ENCODE assay signal across 12 mouse cellular contexts in genomic region chr2:146278381-146278780, GRCm38 (mm10). TPM values are rescaled to one million over a fixed set of nuclear protein-coding genes. Genes with fewer than 3 reads are reported as not detected.
A peak's percentile ranks its signal among the peaks of the same experiment; 100 is the strongest.
DNase-seq lines count a peak whose midpoint lies in the region; ATAC-seq lines count a peak whose summit lies in the region.
"Had no signal": no experiment of that assay in that cellular context is flagged by ENCODE, and none has a peak within 500 bp of the region (broad histone marks: within the 10 kb centered on the region; RNA-seq: fewer than 3 reads in every experiment).

No protein-coding gene starts in this region.

- H3K4me1 ChIP-seq in hindbrain, embryonic 12.5 days = peaks cover 29% of the 10 kb centered on the region
- peaks cover 10% of the 10 kb centered on the region; the same call in 1 of the 2 replicates for H3K4me1 ChIP-seq in hindbrain, embryonic 11.5 days (replicated peaks; ENCODE audit: control insufficient read depth, insufficient read depth, low read length)
- H3K4me1 ChIP-seq in forebrain, embryonic 16.5 days (replicated peaks; ENCODE audit: control insufficient read depth, insufficient read depth, low read length) = peaks cover 31% of the 10 kb centered on the region
- H3K4me1 ChIP-seq in midbrain, embryonic 13.5 days (replicated peaks) = peaks cover 41% of the 10 kb centered on the region

- no peak overlapping the region for H3K4me2 ChIP-seq in hindbrain, embryonic 12.5 days (replicated peaks)
- H3K4me2 ChIP-seq in hindbrain, embryonic 11.5 days (replicated peaks; ENCODE audit: low read depth, low read length) = no peak overlapping the region
- no peak overlapping the region for H3K4me2 ChIP-seq in forebrain, embryonic 16.5 days (ENCODE audit: low read length)
- H3K4me2 ChIP-seq in midbrain, embryonic 13.5 days (replicated peaks) = no peak overlapping the region
- H3K4me2 ChIP-seq: heart, embryonic 13.5 days; neural tube, embryonic 13.5 days had no signal

- peak overlapping the region; percentile 2; the same call in 1 of the 2 replicates for H3K27ac ChIP-seq in hindbrain, embryonic 12.5 days
- no peak overlapping the region for H3K27ac ChIP-seq in hindbrain, embryonic 11.5 days (ENCODE audit: low read depth, low read length)
- peak overlapping the region; percentile 73 for H3K27ac ChIP-seq in forebrain, embryonic 16.5 days (ENCODE audit: low read length)
- H3K27ac ChIP-seq in midbrain, embryonic 13.5 days = peak overlapping the region; percentile 62
- H3K27ac ChIP-seq: heart, embryonic 13.5 days had no signal

- H3K36me3 ChIP-seq in hindbrain, embryonic 12.5 days = no peaks in the 10 kb centered on the region
- H3K36me3 ChIP-seq in hindbrain, embryonic 11.5 days (ENCODE audit: control insufficient read depth, insufficient read depth, low read length) = no peaks in the 10 kb centered on the region
- H3K36me3 ChIP-seq in forebrain, embryonic 16.5 days (ENCODE audit: control insufficient read depth, insufficient read depth) = no peaks in the 10 kb centered on the region
- H3K36me3 ChIP-seq in midbrain, embryonic 13.5 days = no peaks in the 10 kb centered on the region
- H3K36me3 ChIP-seq: heart, embryonic 13.5 days; neural tube, embryonic 13.5 days had no signal

- no peak overlapping the region for H3K4me3 ChIP-seq in hindbrain, embryonic 12.5 days
- H3K4me3 ChIP-seq in hindbrain, embryonic 11.5 days (ENCODE audit: low read depth, low read length) = no peak overlapping the region
- no peak overlapping the region for H3K4me3 ChIP-seq in forebrain, embryonic 16.5 days (replicated peaks; ENCODE audit: low read length)
- H3K4me3 ChIP-seq in midbrain, embryonic 13.5 days (replicated peaks) = no peak overlapping the region
- H3K4me3 ChIP-seq: heart, embryonic 13.5 days; neural tube, embryonic 13.5 days had no signal

- no peak overlapping the region for H3K9ac ChIP-seq in hindbrain, embryonic 12.5 days
- H3K9ac ChIP-seq in hindbrain, embryonic 11.5 days (ENCODE audit: low read depth, low read length) = no peak overlapping the region
- peak overlapping the region; percentile 7; the same call in 1 of the 2 replicates for H3K9ac ChIP-seq in forebrain, embryonic 16.5 days (replicated peaks; ENCODE audit: low read depth, low read length)
- no peak overlapping the region for H3K9ac ChIP-seq in midbrain, embryonic 13.5 days (replicated peaks)
- H3K9ac ChIP-seq: heart, embryonic 13.5 days had no signal

- no peak for DNase-seq in hindbrain, embryonic 11.5 days (ENCODE audit: low spot score)
- peak; percentile 12 to 18 for DNase-seq in adrenal gland, postnatal 36 days
- DNase-seq in natural killer cell, adult 2 months (ENCODE audit: low spot score in 2 of 2) = no peak
- DNase-seq: cerebellum, adult 9-10 months; lung, postnatal 4 days; thymus, postnatal 25 days had no signal

- ATAC-seq in hindbrain, embryonic 12.5 days (ENCODE audit: low FRiP score) = no peak
- ATAC-seq in hindbrain, embryonic 11.5 days (ENCODE audit: low FRiP score) = no peak
- no peak for ATAC-seq in forebrain, embryonic 16.5 days
- ATAC-seq in midbrain, embryonic 13.5 days = no peak
- no peak for ATAC-seq in granulocyte monocyte progenitor cell, adult 5-6 weeks (replicated peaks; ENCODE audit: poor library complexity, severe bottlenecking)

- H3K27me3 ChIP-seq in hindbrain, embryonic 12.5 days = no peaks in the 10 kb centered on the region
- H3K27me3 ChIP-seq in hindbrain, embryonic 11.5 days (ENCODE audit: control insufficient read depth, insufficient read depth, low read length) = no peaks in the 10 kb centered on the region
- H3K27me3 ChIP-seq in forebrain, embryonic 16.5 days (replicated peaks; ENCODE audit: control insufficient read depth, insufficient read depth, low read length) = no peaks in the 10 kb centered on the region
- H3K27me3 ChIP-seq in midbrain, embryonic 13.5 days = no peaks in the 10 kb centered on the region
- H3K27me3 ChIP-seq: heart, embryonic 13.5 days had no signal

- no peaks in the 10 kb centered on the region for H3K9me3 ChIP-seq in hindbrain, embryonic 12.5 days (replicated peaks)
- no peaks in the 10 kb centered on the region for H3K9me3 ChIP-seq in hindbrain, embryonic 11.5 days (ENCODE audit: control insufficient read depth, low read length)
- no peaks in the 10 kb centered on the region for H3K9me3 ChIP-seq in forebrain, embryonic 16.5 days (ENCODE audit: control insufficient read depth, low read length)
- no peaks in the 10 kb centered on the region for H3K9me3 ChIP-seq in midbrain, embryonic 13.5 days
- H3K9me3 ChIP-seq: heart, embryonic 13.5 days; neural tube, embryonic 13.5 days had no signal

- 60% methylated on average over 5 of the region's 5 CpGs for WGBS in hindbrain, embryonic 12.5 days
- WGBS in hindbrain, embryonic 11.5 days = 67% methylated on average over 5 of the region's 5 CpGs
- 24% methylated on average over 5 of the region's 5 CpGs for WGBS in forebrain, embryonic 16.5 days
- 42% methylated on average over 5 of the region's 5 CpGs for WGBS in midbrain, embryonic 13.5 days

RNA-seq across cellular contexts. Expression of gene Insm1, which starts 56.7 kb away (rescaled TPM):
- polyA plus RNA-seq in hindbrain, embryonic 12.5 days (2016; fragmentation: Nextera tagmentation; extraction: Ambion mirVana) = 7.0 and 8.5 TPM in 2 replicates
- 11.9 and 12.3 TPM in 2 replicates for polyA plus RNA-seq in hindbrain, embryonic 11.5 days (2014; fragmentation: Nextera tagmentation; extraction: Ambion mirVana)
- total RNA-seq in adrenal gland, postnatal 36 days (2021) = 1 to 10 TPM; 2.9 to 6.4 TPM
- 9.1 and 11.8 TPM in 2 replicates for polyA plus RNA-seq in forebrain, embryonic 16.5 days (2015; fragmentation: Nextera tagmentation; extraction: Ambion mirVana)
- polyA plus RNA-seq in midbrain, embryonic 13.5 days (2015; fragmentation: Nextera tagmentation; extraction: Ambion mirVana) = 7.1 and 8.9 TPM in 2 replicates
- not detected in 2 replicates for total RNA-seq in granulocyte monocyte progenitor cell, adult 5-6 weeks (2014; fragmentation: Nextera tagmentation)
- not detected in 2 replicates for total RNA-seq in granulocyte monocyte progenitor cell, adult 5-6 weeks (2017)
- polyA plus RNA-seq: heart, embryonic 13.5 days had no signal

Comparison
In these comparisons a context has a peak if more than half of its experiments do, and no peak if none do; other contexts are left out.
1. DNase-seq: peak in adrenal gland, postnatal 36 days (2 of 2); none in hindbrain, embryonic 11.5 days (single experiment) and natural killer cell, adult 2 months (0 of 2).